Mouse (Mus musculus) ovary, postnatal 10 days (tissue): ENCODE measurements around the gene Adcy6.

Source experiments
- DNase-seq: peaks from one replicate; pipeline ENCODE4 v3.0.0; 2022; ENCODE audit warnings: low spot score

Adcy6 gene

GRCm38 (mm10) chr15:98557186-98557585 is 52.7 kb downstream of the Adcy6 start:
- no peak for DNase-seq

- no peak for DNase-seq
Measured at GRCm38 (mm10) chr15:98555881-98556280, 54.0 kb downstream of the Adcy6 start.

- no peak for DNase-seq
Measured at GRCm38 (mm10) chr15:98552758-98553157, 57.1 kb downstream of the Adcy6 start.

DNA sequence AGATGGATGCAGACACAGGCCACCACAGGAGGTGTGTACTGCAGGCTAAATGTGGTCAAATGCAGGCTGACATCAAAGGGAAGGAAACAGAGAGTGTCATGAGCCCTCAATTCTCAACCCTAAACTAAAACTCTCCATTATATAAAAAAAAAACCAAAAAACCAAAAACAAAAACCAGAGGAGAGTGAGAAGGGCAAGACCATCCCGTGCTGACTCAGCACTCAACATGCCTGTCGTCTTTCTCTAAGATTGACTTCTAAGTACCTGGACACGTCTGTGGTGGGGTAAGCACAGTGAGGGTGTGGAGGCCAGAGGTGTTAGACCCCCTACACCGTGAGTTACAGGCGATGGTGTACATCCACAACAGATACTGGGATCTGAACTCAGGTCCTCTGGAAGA is 63.0 kb downstream of the Adcy6 start:
- DNase-seq = no peak

- no peak for DNase-seq
Measured at GRCm38 (mm10) chr15:98545151-98545550, 64.7 kb downstream of the Adcy6 start.

DNA sequence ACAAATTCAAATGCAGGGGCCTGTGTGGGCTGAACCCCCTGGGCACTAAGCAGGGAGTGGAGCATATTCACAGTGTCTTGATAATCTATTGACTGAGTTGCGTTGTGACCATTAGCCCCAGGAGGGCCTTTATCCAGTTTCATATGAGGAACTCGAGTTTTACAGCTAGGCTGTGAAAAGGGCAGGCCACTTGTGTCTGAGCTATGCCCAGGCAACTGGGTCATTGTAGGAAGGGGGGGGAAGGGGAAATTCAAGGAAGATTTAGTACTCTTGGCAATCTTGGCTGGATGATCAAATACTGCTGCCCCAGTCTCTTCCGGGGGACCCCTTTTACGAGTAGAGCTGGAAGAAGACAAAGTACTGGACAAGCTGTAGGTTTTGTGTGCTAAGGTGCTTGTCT is 66.5 kb downstream of the Adcy6 start:
- DNase-seq = no peak

DNA sequence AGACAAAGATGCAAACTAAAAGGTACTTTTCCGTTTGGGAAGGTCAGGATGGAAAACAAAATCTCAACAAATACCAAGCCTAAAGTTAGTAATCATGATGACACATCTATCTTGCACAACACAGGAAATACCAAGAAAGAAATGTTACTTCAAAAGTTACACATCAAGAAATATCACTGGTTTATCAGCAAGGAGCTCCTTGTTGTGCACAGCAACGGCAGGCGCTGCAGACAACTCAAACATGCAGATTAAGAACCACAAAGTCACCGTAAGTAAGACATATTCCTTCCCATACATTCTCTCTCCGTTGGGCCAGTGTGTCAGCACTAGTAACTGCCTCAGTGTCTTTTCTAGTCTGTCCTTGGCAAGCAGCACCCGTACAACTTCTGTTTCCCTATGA is 68.8 kb downstream of the Adcy6 start:
- no peak for DNase-seq
